Mouse (Mus musculus): Measurements from ENCODE around the gene Specc1. TPM values are rescaled to one million over a fixed set of nuclear protein-coding genes. Genes with fewer than 3 reads are reported as not detected.

Specc1 gene
- total RNA-seq, 1 experiment = 19.9 TPM

DNA sequence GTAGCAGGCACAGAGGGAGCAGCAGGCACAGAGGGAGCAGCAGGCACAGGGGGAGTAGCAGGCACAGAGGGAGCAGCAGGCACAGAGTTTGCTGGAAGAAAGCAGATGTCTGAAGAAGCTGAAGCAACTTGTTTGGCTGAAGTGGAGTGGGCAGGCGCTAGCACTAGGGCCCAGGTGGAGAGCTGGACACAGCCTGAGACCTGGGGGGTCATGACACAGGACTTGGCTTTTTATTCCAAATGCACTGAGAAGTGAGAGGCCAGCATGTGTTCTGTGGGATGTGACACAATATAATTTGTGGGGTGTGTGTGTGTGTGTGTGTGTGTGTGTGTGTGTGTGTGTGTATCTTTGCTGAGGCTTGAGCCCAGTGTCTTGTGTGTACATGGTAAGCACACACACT is 64.3 kb downstream of the Specc1 start:
- no peak for DNase-seq (ENCODE audit: low read depth, low spot score)
- H3K36me3 ChIP-seq (ENCODE audit: control insufficient read depth, insufficient read depth, low read length, poor library complexity, severe bottlenecking) = no peaks in the 10 kb centered on the region

DNA sequence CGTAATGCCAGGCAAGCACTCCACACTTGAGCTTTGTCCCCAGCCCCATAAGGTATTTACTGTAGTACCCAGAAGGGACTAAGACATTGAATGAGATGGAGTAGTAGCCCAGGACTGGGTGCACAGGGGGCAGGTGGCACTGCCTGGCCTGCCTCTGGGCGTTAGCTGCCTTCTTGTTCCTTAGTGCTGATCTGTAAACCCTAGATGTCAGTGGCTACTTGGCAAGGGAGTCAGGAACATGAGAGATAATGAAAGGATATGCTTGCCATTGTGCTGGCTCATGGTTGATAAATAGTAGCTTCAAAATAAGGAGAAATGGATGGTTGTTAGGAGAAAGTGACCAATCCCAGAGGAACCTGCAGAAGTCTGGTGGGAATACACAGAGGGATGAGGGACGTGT is 65.5 kb downstream of the Specc1 start:
- Histone ChIP-seq H3K9ac (ENCODE audit: insufficient read depth, low read depth, low read length, poor library complexity, severe bottlenecking) (no peak overlapping the region), H3K36me3 (ENCODE audit: control insufficient read depth, insufficient read depth, low read length, poor library complexity, severe bottlenecking) (no peaks in the 10 kb centered on the region), H3K4me3 (ENCODE audit: insufficient read depth in 1 of 2, low read depth in 1 of 2, low read length in 2 of 2, poor library complexity in 1 of 2, severe bottlenecking in 1 of 2) (no peak overlapping the region), H3K4me1 (ENCODE audit: control insufficient read depth in 2 of 2, insufficient read depth in 2 of 2, low read length in 2 of 2, poor library complexity in 1 of 2) (no peaks in the 10 kb centered on the region), H3K27ac (ENCODE audit: insufficient read depth, low read depth, low read length, poor library complexity, severe bottlenecking) (no peak overlapping the region), H3K9me3 (ENCODE audit: control insufficient read depth, insufficient read depth, low read depth, low read length) (no peaks in the 10 kb centered on the region)
- in situ Hi-C loops (cut with MboI; ENCODE audit: low sequenced_read_pairs in 2 of 2, unreplicated experiment in 2 of 2) = no loop called here
- no peak for DNase-seq (ENCODE audit: low read depth, low spot score)
- TF ChIP-seq ZNF384 (IDR thresholded peaks at IDR 0.05; ENCODE audit: low read depth, low read length) (no peak), ZC3H11A (IDR thresholded peaks at IDR 0.05; ENCODE audit: borderline replicate concordance, low read depth, low read length) (no peak)

More for the DNA sequence above, 64.3 kb downstream of the Specc1 start:
- Histone ChIP-seq H3K4me1 (ENCODE audit: control insufficient read depth in 2 of 2, insufficient read depth in 2 of 2, low read length in 2 of 2, poor library complexity in 1 of 2) (no peaks in the 10 kb centered on the region), H3K9me3 (ENCODE audit: control insufficient read depth, insufficient read depth, low read depth, low read length) (no peaks in the 10 kb centered on the region), H3K9ac (ENCODE audit: insufficient read depth, low read depth, low read length, poor library complexity, severe bottlenecking) (no peak overlapping the region), H3K27ac (ENCODE audit: insufficient read depth, low read depth, low read length, poor library complexity, severe bottlenecking) (no peak overlapping the region), H3K4me3 (ENCODE audit: insufficient read depth in 1 of 2, low read depth in 1 of 2, low read length in 2 of 2, poor library complexity in 1 of 2, severe bottlenecking in 1 of 2) (no peak overlapping the region)
- in situ Hi-C loops (cut with MboI; ENCODE audit: low sequenced_read_pairs in 2 of 2, unreplicated experiment in 2 of 2) = no loop called here
- TF ChIP-seq MAFK (IDR thresholded peaks at IDR 0.05; ENCODE audit: insufficient read depth, low read depth, low read length) (no peak), HCFC1 (IDR thresholded peaks at IDR 0.05; ENCODE audit: borderline replicate concordance, insufficient read depth, low read length) (no peak), CHD2 (IDR thresholded peaks at IDR 0.05; ENCODE audit: low read depth, low read length) (no peak), ZNF384 (IDR thresholded peaks at IDR 0.05; ENCODE audit: low read depth, low read length) (no peak)

DNA sequence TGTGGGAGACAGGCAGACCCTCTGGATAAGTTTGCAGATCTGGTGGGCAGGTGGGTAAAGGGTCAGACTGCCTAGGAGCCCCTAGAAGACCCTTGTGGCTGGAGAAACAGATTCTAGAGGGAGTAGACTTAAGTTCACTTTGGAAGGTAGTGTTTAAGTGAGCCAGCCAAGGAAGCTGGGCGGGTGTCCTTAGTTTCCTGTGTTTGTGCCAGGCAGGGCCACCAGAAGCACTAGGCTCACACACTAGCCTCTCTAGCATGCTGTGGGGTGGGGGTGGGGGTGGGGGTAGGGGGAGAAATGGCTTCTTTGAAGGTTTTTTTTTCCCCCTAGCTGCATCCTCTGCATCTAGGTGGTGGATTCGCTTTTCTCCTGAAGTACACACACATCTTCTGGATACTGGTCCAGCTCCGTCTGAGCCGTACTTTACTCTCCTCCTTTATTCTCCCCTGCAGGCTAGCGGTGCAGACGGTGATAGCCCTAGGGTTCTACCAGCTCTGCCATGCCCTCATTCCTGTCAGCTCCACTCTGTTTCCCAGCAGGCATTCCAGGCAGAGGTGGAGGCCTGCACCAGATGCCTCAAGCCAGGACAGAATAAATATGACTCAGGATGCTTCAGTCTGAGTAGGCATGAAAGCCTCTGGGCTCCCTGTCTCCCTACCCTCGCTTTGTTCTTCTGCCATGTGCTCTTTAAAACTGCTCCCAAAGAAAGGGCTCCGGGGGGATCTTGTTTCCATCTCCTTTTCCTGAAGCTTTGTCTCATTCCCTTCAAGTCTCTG is 66.3 kb downstream of the Specc1 start:
- H3K36me3 ChIP-seq (ENCODE audit: control insufficient read depth, insufficient read depth, low read length, poor library complexity, severe bottlenecking) = no peaks in the 10 kb centered on the region
- no peaks in the 10 kb centered on the region for H3K9me3 ChIP-seq (ENCODE audit: control insufficient read depth, insufficient read depth, low read depth, low read length)
- no peak overlapping the region for H3K4me3 ChIP-seq (ENCODE audit: insufficient read depth in 1 of 2, low read depth in 1 of 2, low read length in 2 of 2, poor library complexity in 1 of 2, severe bottlenecking in 1 of 2)
- H3K27ac ChIP-seq (ENCODE audit: insufficient read depth, low read depth, low read length, poor library complexity, severe bottlenecking) = no peak overlapping the region
- TF ChIP-seq MAFK (IDR thresholded peaks at IDR 0.05; ENCODE audit: insufficient read depth, low read depth, low read length) = no peak
- TF ChIP-seq HCFC1 (IDR thresholded peaks at IDR 0.05; ENCODE audit: borderline replicate concordance, insufficient read depth, low read length) = no peak
- TF ChIP-seq ZC3H11A (IDR thresholded peaks at IDR 0.05; ENCODE audit: borderline replicate concordance, low read depth, low read length) = no peak
- no peak for TF ChIP-seq ZNF384 (IDR thresholded peaks at IDR 0.05; ENCODE audit: low read depth, low read length)
- no peak for TF ChIP-seq CHD2 (IDR thresholded peaks at IDR 0.05; ENCODE audit: low read depth, low read length)
- in situ Hi-C loops (cut with MboI; ENCODE audit: low sequenced_read_pairs in 2 of 2, unreplicated experiment in 2 of 2) = no loop called here
- no peaks in the 10 kb centered on the region for H3K4me1 ChIP-seq (ENCODE audit: control insufficient read depth in 2 of 2, insufficient read depth in 2 of 2, low read length in 2 of 2, poor library complexity in 1 of 2)
- H3K9ac ChIP-seq (ENCODE audit: insufficient read depth, low read depth, low read length, poor library complexity, severe bottlenecking) = no peak overlapping the region
- DNase-seq (ENCODE audit: low read depth, low spot score) = no peak

- no peaks in the 10 kb centered on the region for H3K4me1 ChIP-seq (ENCODE audit: control insufficient read depth in 2 of 2, insufficient read depth in 2 of 2, low read length in 2 of 2, poor library complexity in 1 of 2)
- no peak overlapping the region for H3K27ac ChIP-seq (ENCODE audit: insufficient read depth, low read depth, low read length, poor library complexity, severe bottlenecking)
- TF ChIP-seq HCFC1 (IDR thresholded peaks at IDR 0.05; ENCODE audit: borderline replicate concordance, insufficient read depth, low read length) (no peak), ZNF384 (IDR thresholded peaks at IDR 0.05; ENCODE audit: low read depth, low read length) (no peak), MAFK (IDR thresholded peaks at IDR 0.05; ENCODE audit: insufficient read depth, low read depth, low read length) (no peak), ZC3H11A (IDR thresholded peaks at IDR 0.05; ENCODE audit: borderline replicate concordance, low read depth, low read length) (no peak), CHD2 (IDR thresholded peaks at IDR 0.05; ENCODE audit: low read depth, low read length) (no peak)
- no peaks in the 10 kb centered on the region for H3K9me3 ChIP-seq (ENCODE audit: control insufficient read depth, insufficient read depth, low read depth, low read length)
- in situ Hi-C loops (cut with MboI; ENCODE audit: low sequenced_read_pairs in 2 of 2, unreplicated experiment in 2 of 2) = no loop called here
- H3K9ac ChIP-seq (ENCODE audit: insufficient read depth, low read depth, low read length, poor library complexity, severe bottlenecking) = no peak overlapping the region
- H3K4me3 ChIP-seq (ENCODE audit: insufficient read depth in 1 of 2, low read depth in 1 of 2, low read length in 2 of 2, poor library complexity in 1 of 2, severe bottlenecking in 1 of 2) = no peak overlapping the region
- no peak for DNase-seq (ENCODE audit: low read depth, low spot score)
- no peaks in the 10 kb centered on the region for H3K36me3 ChIP-seq (ENCODE audit: control insufficient read depth, insufficient read depth, low read length, poor library complexity, severe bottlenecking)
These were observed 67.1 kb downstream of the Specc1 start for GRCm38 (mm10) chr11:62023494-62024233.
